Mouse (Mus musculus) cerebral cortex, adult 2 months (tissue): ENCODE results near the gene Spn.

Source experiments
- WGBS: fragments of 180-500 bp; shearing (Covaris S2); methylation state at CpG from one replicate; pipeline ENCODE4 v1.1.7; 2018; 5-methylcytosine and 5-hydroxymethylcytosine counted together

Gene Spn

DNA sequence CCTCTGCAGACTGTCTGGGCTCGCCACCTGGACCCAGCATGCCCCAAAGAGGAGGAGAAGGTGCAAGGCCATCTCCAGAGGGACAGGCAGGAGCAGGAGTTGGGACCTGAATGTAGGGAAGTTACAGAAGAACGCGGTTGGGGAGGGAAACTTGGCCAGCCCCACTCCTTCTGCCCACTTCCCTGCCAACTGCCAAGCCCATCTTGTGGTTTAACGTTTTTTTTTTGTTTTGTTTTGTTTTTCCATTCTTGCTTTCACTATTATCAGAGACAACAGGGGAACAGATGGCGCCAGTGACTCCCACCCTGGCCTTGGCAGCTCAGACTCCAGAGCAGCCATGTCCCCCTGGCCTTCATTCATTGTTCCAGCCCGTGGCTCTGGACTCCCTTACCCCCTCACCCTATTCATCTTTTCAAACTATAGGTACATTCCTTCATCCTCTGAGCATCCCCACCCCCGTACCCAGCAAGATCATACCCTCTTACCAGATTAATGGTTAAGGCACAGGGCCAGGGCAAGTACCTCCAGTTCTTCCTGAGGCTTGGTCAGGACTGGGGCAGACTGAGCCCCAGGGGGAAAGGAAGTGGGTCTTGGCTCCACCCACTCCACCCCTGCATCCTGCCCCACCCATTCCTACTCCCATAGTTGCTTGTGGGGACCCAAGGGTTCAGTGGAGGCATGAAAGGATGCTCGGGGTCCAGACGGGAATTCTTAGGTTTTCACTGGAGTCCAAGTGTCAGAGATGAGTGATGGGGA is at the start of gene Spn:
Spn (minus strand) TSS at position 562 of the 756 bp plus-strand sequence.
- 60% methylated on average over 9 of the region's 9 CpGs for WGBS

DNA sequence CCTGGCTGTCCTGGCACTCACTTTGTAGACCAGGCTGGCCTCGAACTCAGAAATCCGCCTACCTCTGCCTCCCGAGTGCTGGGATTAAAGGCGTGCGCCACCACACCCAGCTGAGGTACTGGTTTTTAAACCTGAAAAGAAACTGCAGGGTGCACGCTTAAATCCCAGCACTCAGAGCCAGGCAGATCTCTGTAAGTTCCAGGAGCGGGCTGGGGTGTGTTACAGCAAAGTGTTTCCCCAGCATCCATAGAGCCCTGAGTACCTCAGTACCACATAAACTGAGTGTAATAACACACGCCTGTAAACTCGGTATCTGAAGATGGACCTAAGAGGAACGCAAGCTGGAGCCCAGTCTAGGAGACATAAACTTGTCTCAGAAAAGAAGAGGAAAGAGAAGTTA is 49.7 kb upstream of the Spn start:
- WGBS, result 80% methylated on average over 10 of the region's 10 CpGs

DNA sequence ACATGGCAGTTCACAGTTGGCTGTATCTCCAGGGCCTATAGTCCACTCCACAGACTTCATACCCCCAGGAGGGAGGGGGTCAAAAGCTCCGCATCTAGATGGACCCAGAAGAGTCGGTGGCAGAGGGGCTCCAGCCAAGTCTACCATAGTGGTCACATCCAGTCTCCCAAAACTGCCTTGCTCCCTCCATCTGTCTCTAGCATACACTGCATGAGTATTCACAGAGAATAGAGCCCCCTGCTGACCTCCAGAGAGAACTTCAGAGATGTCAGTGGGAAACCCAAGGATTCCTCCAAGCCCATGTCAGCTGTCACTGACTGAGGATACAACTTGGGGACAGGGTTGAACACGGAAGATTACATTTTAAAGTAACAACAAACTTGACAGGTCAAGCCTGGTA is 48.0 kb upstream of the Spn start:
- 64% methylated on average over 3 of the region's 3 CpGs for WGBS

DNA sequence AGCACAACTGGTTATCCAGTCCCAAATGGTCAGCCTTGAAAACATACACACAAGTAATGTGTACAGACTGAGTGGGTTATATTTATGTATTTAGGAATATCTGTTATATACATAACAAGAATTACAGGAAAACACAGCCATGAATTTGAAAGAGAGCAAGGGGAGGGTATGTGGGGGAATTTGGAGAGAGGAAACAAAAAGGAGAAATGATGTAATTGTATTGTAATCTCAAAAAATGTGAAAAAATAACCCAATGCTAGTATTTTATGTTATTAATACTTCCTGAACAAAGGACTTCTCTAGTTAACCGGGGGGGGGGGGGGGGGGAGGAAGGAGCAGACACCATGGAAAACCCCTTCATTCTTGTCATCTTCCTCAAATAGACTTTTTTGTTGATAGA is 47.1 kb upstream of the Spn start:
- 50% methylated on average over 1 of the region's 1 CpGs for WGBS

DNA sequence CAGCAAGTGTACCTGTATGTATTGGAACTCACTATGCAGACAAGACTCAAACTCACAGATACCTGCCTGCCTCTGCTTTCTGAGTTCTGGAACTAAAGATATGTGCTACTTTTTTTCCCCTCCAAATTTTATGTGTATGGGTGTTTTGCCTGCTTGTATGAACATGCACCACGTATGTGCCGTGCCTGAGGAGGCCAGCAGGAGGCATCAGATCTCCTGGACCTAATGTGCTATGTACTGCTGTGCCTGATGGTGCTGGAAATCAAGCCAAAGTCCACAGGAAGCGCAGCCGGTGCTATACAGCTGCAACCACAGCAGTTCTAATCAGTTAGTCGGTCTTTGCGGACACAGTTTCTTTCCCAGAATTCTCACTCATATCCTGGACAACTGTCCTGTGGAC is 46.2 kb upstream of the Spn start:
- 72% methylated on average over 6 of the region's 6 CpGs for WGBS

DNA sequence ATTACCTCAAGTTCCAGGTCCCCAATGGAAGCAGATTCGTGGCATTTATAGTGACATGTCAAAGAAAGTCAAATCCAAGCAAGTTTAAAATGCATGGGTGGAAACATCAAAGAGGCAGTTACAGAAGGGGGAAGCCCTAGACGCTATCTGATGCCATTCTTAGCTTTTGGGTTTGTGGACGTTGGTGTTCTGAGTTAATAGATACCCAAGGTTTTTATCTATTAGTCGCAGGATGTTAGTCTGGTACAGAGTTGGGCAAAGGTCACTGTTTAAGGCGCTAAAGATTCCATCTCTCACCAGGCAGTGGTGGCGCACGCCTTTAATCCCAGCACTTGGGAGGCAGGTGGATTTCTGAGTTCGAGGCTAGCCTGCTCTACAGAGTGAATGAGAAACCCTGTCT is 45.7 kb upstream of the Spn start:
- WGBS, result 89% methylated on average over 8 of the region's 8 CpGs

DNA sequence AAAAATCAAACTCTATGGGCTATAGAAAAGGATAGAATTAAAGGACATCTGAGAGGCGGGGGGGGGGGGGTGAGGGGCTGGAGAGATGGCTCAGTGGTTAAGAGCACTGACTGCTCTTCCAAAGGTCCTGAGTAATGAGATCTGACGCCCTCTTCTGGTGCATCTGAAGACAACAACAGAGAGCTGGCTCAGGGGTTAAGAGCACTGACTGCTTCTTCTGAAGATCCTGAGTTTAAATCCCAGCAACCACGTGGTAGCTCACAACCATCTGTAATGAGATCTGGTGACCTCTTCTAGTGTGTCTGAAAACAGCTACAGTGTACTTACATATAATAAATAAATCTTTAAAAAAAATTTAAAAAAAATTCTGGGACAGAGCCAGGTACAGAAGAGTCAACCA is 44.1 kb upstream of the Spn start:
- WGBS, result 35% methylated on average over 3 of the region's 3 CpGs

DNA sequence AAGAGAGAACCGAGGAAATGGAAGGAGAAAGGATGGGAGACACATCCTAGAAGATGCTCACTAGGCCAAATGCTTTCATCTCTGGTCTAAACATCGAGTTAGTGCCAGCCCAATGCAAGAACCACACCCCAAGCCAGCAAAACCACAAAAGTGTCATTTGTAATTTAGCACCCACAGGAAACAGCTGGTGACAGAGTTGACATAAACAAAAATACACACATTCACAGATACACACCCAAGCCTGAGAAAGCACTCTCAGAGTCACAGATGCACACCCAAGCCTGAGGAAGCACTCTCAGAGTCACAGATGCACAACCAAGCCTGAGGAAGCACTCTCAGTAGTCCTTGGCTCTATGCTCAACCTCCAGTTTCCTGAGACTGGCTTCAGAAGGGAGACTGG is 43.2 kb upstream of the Spn start:
- 57% methylated on average over 2 of the region's 2 CpGs for WGBS

DNA sequence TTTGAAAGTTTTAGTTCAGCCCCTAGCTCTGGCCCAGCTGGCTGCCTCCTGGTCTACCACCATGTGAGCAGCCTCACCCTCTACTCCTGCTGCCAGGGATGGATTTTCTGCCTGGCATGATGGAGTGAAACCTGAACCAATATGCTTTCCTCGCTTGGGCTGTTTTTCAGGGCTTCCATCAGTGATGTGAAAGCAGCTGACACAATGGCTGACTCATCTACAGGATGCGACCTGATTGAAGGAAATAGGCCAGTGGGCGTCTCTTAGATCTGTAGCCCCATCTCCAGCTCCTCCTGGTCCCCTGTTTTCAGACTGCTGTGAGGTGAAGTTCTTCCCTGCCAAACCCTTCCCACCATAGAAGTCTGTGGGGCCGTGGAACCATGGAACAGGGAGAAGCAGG is 39.3 kb upstream of the Spn start:
- 72% methylated on average over 4 of the region's 4 CpGs for WGBS

DNA sequence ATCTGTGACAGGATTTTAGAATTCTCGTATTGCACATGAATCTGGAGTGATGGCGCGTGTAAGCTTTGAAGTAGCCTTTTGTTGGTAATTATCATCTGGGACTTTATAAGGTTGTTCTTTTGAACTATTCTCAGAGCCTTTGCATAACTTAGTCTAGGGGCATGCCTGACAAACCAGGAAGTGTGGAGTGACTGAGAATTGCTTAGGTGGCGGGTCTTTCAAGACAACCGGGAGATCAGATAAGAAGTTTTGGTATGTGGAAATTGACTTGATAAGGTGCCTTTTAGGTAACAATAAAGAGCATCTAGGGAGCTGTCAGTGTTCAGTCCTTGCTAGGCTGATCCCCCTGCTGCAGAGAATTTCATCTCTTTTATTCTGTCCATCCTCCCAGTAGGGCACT is 28.9 kb upstream of the Spn start:
- WGBS, result 93% methylated on average over 5 of the region's 5 CpGs

DNA sequence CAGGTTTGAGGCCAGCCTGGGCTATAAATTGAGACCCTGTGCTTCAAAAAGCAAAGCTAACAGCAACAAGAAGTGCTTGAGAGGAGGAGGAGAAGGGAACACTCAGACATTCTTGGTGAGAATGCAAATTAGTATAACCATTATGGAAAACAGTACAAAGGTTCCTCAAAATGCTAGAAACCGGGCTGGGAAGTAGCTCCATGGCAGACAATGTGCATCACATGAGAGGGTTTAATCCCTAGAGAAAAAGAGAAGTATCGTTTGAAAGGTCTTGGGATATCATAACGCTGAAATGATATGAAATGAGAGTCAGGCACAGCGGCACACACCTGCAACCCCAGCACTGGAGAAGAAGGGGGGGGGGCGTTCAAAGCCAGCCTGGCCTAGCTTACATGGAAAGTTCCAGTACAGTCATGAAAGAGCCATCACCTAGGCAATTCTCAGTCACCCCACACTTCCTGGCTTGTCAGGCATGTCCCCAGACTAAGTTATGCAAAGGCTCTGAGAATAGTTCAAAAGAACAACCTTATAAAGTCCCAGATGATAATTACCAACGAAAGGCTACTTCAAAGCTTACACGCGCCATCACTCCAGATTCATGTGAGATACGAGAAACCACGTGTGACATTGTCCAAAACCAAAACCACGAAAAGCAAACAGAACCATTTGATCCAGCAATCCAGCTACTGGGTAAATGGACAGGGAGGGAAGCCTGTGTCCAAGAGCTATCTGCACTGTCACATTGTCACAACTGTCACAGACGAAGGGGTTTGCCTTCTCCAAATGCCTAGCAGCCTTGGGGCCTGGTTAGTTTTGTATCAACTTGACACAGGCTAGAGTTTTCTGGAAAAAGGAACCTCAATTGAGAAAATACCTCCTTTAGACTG is 28.2 kb upstream of the Spn start:
- WGBS, result 91% methylated on average over 12 of the region's 12 CpGs

DNA sequence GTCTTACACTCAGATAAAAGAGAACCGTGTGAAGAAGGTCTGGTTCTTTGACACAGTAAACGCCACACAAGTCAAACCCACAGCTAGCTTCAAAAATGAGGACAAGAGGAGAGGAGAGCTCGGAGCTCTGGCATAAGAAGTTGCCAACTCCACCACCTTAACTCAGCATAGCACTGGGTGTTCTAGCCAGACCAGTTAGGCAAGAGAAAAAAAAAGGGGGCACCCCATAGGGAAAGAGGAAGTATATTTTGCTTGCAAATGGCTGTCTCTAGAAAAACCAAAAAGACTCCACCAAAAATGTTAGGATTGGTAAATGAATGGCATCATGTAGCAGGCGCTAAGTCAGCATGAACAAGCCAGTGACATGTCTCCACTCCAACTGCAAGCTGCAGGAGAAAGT is 26.4 kb upstream of the Spn start:
- WGBS, result 87% methylated on average over 4 of the region's 4 CpGs

DNA sequence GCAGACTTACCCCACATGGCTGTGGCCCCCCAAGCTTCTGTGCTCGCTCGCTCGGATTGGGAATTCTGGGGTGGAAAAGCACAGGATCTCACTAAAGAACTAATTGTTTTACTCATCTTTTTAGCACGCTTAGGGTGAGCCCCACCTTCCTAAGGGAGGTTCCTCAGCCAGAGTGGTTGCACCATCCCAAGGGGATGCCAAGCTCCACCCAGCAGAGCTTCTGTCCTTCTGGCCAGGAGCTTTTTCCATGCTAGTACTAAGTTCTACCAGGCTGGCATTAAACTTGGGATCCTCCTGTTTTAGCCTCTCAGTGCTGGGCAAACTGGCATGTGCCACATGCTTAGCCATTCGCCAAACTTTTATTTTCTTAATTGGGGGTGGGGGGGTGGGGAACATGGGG is 24.9 kb upstream of the Spn start:
- 82% methylated on average over 5 of the region's 5 CpGs for WGBS

DNA sequence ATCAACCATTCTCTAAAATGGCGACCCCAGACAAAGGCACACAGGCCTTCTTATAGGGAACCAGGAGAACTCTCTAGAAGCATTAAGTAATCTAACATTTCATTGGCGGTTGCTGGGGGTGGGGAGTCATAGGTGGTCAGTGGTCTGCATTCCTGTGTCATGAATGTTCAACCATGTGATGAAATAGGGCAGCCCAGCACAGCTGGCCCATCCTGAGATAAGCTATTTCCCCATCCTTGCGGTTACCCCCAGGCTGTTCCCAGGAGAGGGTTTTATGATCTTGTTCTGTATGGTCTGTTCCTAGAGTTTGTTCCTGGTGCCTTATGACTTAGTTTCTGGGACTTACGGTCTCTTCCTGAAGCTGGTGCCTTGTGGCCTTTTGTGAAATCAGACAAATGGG is 19.9 kb upstream of the Spn start:
- WGBS, result 93% methylated on average over 4 of the region's 4 CpGs

DNA sequence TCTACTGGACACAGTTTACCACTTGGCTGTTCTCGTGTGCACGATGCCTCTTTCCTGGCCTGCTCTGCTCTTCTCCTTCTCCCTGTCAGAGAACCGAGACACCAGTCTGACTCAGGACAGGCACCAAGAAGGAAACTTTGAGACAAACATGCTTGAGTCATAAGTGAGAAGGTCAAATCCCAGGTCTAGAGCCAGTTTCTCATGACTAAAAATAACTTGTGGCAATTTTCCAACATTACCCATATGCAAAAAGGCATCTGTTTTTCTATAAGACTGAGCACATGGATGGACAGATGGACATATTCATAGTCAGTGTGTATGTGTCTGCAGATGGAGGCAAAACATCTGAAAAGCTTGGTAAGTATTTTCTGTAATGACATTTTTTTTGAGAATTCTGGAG is 15.9 kb upstream of the Spn start:
- WGBS, result 82% methylated on average over 3 of the region's 3 CpGs

DNA sequence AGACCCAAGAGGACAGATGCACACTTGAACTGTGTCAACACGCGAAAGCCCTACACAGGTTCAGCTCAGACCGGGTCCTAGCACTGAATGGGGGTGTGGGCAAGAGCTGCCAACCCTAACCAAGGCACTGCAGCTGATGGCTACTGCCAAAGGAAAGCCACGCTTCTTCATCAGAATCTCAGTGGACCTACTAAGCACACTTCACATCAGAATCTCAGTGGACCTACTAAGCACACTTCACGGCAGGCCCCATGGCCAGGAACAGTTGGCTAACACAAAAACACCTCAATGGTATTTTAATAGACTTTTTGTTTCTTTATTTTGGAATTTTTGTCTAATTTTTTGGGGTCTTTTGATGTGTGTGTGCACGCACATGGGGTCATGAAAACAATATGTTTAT is 14.8 kb upstream of the Spn start:
- 94% methylated on average over 6 of the region's 6 CpGs for WGBS

DNA sequence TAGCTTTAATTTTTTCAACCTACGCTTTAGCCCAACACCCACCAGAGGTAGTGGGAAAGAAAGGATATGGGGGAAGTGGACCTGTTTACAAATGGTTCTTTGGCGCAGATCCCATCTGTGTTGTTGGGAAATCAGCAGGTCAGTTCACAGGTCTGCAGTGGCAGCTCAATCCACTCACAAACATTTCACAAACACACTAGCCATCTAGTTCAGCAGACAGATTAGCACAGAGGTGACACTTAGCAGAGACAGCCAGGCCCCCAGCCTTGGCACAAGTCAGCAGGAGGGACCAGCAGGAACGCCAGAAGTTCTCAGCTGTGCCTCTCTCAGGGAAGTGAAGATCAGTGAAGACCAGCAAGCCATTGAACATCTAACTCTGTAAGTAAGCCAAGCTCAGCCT is 10.3 kb upstream of the Spn start:
- 74% methylated on average over 3 of the region's 3 CpGs for WGBS

DNA sequence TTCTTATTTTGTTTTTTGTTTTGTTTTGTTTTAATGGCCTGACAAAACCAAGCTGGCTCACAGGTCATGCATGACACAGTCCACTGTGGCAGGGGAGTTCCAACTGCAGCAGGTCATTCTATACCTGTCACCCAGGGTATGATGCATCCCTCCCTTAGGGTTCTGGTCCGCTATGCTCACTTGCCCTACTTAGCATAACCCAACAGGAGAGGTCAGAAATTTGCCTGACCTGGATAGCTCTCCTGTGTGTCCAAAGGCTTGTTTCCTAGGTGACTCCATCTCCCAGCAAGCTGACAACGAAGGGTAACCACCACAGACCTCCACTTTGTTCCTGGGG is 8.6 kb upstream of the Spn start:
- WGBS, result 80% methylated on average over 2 of the region's 2 CpGs

DNA sequence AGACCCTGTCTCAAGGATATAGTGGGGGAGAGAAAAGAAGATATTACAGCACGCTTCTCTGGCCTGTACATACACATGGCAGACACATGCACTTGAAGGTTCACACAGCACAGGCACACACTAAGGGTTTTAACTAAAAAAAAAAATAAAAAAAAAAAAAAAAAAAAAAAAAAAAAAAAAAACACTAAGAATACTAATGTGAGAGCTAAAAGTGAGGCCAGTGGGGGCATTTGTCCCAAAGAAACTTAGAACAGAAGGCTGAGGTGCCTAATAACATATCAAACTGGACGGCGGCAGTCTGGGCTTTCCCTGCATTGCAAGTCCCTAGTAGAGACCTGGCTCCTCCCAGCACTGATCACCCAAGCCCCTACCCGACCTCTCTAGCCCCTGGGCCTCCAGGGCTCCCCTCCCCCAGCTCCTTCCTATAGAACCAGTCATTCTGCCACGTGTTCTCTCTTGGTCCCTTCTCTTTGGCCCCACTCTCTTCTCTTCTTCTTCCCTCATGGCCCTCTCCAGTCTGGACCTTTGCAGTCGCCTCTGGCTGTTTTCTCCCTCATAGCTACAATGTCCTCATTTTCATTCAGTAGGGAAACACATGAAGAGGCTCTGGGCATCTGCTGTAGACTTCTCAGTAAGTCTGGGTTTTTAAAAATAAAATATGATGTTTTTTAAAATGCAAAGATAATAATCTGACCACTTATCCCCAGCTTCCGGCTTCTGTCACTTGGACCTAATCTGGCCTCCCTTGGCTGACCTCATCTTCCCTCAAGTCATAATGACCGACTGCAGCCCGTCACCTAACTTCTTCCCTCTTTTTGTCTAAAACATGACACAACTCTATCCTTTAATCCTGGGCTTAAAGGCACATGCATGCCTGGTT is 8.0 kb upstream of the Spn start:
- WGBS, result 70% methylated on average over 9 of the region's 9 CpGs

DNA sequence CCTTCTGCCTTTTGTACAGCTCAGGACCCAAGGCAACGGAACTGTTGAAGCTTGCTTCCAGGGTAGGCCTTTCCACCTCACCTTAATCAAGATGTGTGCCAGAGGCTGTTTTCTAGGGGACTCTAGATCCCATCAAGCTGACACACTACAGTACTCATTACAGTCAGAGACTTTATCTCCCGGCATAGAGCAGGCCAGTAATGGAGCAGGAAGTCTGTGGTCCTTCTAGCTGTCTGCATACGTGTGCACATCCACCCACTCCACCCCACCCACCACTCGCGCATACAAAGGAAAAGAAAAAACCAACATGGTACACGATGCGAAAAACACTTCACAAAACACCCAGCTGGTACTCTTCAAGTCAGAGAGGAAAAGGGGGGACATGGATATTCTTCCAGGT is 6.8 kb upstream of the Spn start:
- WGBS, result 87% methylated on average over 7 of the region's 7 CpGs

DNA sequence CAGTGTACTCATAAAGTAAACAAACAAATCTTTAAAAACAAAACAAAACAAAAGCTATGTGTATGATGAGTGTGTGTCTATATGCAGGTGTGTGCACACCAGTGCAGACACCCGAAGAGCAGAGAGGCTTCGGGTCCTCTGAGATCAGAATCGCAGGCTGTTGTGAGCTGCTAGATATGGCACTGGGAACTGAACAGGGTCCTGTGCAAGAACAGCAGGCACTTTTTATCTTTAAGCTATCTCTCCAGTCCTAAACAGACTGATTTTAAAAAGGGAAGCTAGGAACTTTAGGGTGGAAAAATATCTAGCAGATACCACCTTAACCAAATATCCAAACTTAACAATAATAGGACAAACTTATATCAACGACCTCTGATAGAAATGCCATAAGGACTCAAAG is 5.0 kb upstream of the Spn start:
- WGBS, result 90% methylated on average over 4 of the region's 4 CpGs

DNA sequence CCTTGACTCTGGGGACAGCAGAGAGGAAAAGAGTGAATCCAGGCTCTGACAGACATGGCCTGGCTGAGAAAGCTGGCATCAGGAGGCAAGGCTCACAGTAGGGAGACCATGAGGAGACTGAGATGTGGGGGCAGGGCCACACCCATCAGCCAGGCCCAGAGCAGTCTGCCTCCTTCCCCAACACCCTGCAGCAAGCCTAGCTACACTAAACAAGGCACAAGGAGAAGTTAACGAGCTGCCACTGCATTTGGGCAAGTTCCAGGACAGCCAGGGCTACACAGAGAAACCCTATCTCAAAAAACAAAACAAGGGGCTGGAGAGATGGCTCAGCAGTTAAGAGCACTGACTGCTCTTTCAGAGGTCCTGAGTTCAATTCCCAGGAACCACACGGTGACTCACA is 4.6 kb upstream of the Spn start:
- 47% methylated on average over 2 of the region's 2 CpGs for WGBS
